Mouse (Mus musculus): Measurements from ENCODE around the gene Daam1. TPM values are rescaled to one million over a fixed set of nuclear protein-coding genes. Genes with fewer than 3 reads are reported as not detected.

The Daam1 gene
- polyA plus RNA-seq, 1 experiment from 2014 or later = 4.5 TPM

DNA sequence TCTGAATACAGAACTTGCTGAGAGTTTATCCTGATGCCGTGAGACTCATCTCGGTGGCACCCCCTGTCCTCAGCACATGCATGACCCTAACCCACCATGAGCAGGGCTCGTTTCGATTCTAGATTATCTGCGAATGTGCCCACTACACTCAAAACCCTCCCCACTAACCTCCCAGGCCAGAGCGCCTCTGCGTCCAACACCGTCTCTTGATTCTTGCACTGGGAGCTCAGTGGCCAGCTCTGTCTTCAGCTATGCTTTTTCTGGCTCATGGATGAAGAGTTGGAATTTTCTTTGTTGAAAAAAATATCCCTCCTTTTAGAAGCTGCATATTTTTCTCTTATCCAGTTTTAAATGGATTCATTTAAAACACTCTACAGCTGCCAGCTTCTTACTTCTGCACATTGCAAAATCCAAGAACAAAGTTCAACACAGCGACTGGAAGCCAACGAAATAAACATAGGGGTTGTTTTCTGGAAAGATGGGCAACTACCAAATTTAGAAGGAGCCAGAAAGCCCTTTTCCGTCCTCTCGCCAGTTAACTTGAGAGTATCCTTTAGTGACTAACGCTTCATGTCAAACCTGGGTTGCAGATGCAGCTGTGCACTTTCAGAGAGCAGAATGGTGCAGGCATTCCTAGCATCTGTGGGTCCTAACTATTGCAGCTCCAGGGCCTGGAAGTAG lies 74.9 kb downstream of the Daam1 start:
- no peak for TF ChIP-seq EP300 (IDR thresholded peaks at IDR 0.05; ENCODE audit: low read depth)
- no peak for TF ChIP-seq CTCF (IDR thresholded peaks at IDR 0.05; ENCODE audit: low read depth)
- DNase-seq (no peak), ATAC-seq (no peak)
- Histone ChIP-seq H3K9ac (replicated peaks) (0 out of 2 replicates have a peak overlapping the region, but pooled peaks have one; percentile 5), H3K4me3 (ENCODE audit: low read depth, low read length) (no peak overlapping the region), H3K4me1 (ENCODE audit: insufficient read depth) (peaks cover 27% of the 10 kb centered on the region), H3K27ac (ENCODE audit: low read depth) (peak overlapping the region; percentile 57), H3K9me3 (ENCODE audit: low read length) (no peaks in the 10 kb centered on the region), H3K4me2 (ENCODE audit: low read depth, low read length) (peak overlapping the region; percentile 3; the same call in 1 of the 2 replicates), H3K36me3 (replicated peaks; ENCODE audit: insufficient read depth, low read length) (peaks cover 6% of the 10 kb centered on the region; the same call in 1 of the 2 replicates), H3K27me3 (ENCODE audit: insufficient read depth, low read length) (no peaks in the 10 kb centered on the region)
- WGBS (ENCODE audit: insufficient replicate concordance) = 76% methylated on average over 13 of the region's 13 CpGs

DNA sequence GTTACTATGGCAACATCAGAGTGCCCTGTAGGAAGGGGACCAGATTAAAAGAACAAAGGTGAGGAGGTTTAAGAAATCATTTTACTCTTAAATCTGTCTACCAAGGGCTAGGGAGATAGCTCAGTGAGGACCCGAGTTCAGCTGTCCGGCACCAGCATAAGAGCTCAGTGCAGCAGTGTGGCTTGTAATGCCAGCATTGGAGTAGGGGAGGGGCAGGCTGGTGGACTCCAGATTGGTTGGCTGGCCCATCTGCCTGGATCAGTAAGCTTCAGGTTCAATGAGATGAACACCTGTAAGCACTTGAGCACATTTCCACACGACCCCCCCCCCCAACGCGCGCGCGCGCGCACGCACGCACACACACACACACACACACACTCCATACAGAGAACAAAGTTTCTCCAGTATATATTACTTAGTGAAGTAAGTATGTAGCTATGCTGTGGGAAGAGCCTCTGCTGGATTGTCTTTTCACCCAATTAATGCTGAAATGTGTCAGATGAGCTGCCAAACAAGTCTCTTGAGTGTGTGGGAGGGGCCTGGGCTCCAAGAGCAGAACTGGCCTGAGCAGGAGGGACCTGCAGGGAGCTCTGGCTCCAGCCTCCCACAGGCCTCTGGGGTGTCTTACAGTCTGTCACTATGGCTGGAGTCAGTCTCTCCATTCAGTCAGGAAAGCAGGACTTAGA lies 75.8 kb downstream of the Daam1 start:
- no peak overlapping the region for H3K4me2 ChIP-seq (ENCODE audit: low read depth, low read length)
- H3K4me3 ChIP-seq (ENCODE audit: low read depth, low read length) = no peak overlapping the region
- DNase-seq = no peak
- H3K9me3 ChIP-seq (ENCODE audit: low read length) = no peaks in the 10 kb centered on the region
- peaks cover 33% of the 10 kb centered on the region for H3K4me1 ChIP-seq (ENCODE audit: insufficient read depth)
- no peak for TF ChIP-seq CTCF (IDR thresholded peaks at IDR 0.05; ENCODE audit: low read depth)
- no peak for TF ChIP-seq EP300 (IDR thresholded peaks at IDR 0.05; ENCODE audit: low read depth)
- H3K27ac ChIP-seq (ENCODE audit: low read depth) = peak overlapping the region; percentile 57
- H3K9ac ChIP-seq (replicated peaks) = no peak overlapping the region
- 93% methylated on average over 12 of the region's 12 CpGs for WGBS (ENCODE audit: insufficient replicate concordance)
- H3K27me3 ChIP-seq (ENCODE audit: insufficient read depth, low read length) = no peaks in the 10 kb centered on the region
- ATAC-seq = peak; percentile 64
- H3K36me3 ChIP-seq (replicated peaks; ENCODE audit: insufficient read depth, low read length) = no peaks in the 10 kb centered on the region; the same call in 1 of the 2 replicates

DNA sequence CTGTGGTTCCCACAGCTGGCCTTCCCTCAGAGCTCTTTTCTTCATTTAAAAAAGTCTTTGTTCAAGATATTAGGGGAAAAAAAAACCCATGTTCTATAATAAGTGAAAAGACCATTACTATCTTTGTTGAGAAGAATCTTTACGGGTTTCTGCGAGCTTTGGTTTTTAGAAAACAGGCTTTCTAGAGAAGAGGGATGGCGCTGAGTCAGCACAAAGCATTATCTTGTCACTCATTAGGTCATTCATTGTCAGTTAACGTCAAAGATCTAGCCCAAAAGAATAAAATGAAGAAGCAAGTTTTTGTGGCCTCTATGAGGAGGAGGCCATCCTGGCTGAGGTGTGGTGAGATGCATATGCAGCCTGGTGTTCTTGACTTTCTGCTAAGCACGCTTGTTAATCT lies 78.1 kb downstream of the Daam1 start:
- 83% methylated on average over 5 of the region's 5 CpGs for WGBS (ENCODE audit: insufficient replicate concordance)
- no peaks in the 10 kb centered on the region for H3K36me3 ChIP-seq (replicated peaks; ENCODE audit: insufficient read depth, low read length)
- H3K4me2 ChIP-seq (ENCODE audit: low read depth, low read length) = no peak overlapping the region
- H3K4me3 ChIP-seq (ENCODE audit: low read depth, low read length) = no peak overlapping the region
- H3K9me3 ChIP-seq (ENCODE audit: low read length) = no peaks in the 10 kb centered on the region
- DNase-seq = no peak
- peak overlapping the region; percentile 48 for H3K27ac ChIP-seq (ENCODE audit: low read depth)
- H3K4me1 ChIP-seq (ENCODE audit: insufficient read depth) = peaks cover 38% of the 10 kb centered on the region
- no peaks in the 10 kb centered on the region for H3K27me3 ChIP-seq (ENCODE audit: insufficient read depth, low read length)
- TF ChIP-seq CTCF (IDR thresholded peaks at IDR 0.05; ENCODE audit: low read depth) = no peak
- TF ChIP-seq EP300 (IDR thresholded peaks at IDR 0.05; ENCODE audit: low read depth) = no peak
- H3K9ac ChIP-seq (replicated peaks) = no peak overlapping the region
- no peak for ATAC-seq

DNA sequence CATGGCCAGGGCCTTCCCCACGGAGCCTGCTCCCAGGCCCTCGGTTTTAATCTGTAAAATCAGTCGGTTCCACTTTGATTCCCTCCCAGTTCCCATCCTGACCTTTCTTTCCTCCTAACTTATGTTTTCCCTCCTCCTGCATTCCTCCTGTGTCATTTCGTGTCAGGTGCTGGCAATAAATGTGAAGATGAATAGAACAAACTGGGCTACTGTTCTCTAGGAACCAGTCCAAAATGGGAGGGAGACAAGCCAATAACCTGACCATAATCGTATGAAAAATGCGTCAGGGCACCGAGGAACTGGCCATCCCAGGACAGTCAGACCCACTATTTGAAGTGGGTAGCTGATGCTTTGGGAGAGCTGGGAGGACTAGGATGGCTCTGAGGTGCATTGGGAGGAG lies 79.4 kb downstream of the Daam1 start:
- Histone ChIP-seq H3K4me3 (ENCODE audit: low read depth, low read length) (no peak overlapping the region), H3K4me1 (ENCODE audit: insufficient read depth) (peaks cover 28% of the 10 kb centered on the region), H3K9ac (replicated peaks) (no peak overlapping the region), H3K27me3 (ENCODE audit: insufficient read depth, low read length) (no peaks in the 10 kb centered on the region), H3K27ac (ENCODE audit: low read depth) (no peak overlapping the region), H3K9me3 (ENCODE audit: low read length) (no peaks in the 10 kb centered on the region), H3K36me3 (replicated peaks; ENCODE audit: insufficient read depth, low read length) (no peaks in the 10 kb centered on the region), H3K4me2 (ENCODE audit: low read depth, low read length) (no peak overlapping the region)
- ATAC-seq = no peak
- DNase-seq = no peak
- no peak for TF ChIP-seq CTCF (IDR thresholded peaks at IDR 0.05; ENCODE audit: low read depth)
- TF ChIP-seq EP300 (IDR thresholded peaks at IDR 0.05; ENCODE audit: low read depth) = no peak
- 77% methylated on average over 7 of the region's 7 CpGs for WGBS (ENCODE audit: insufficient replicate concordance)

DNA sequence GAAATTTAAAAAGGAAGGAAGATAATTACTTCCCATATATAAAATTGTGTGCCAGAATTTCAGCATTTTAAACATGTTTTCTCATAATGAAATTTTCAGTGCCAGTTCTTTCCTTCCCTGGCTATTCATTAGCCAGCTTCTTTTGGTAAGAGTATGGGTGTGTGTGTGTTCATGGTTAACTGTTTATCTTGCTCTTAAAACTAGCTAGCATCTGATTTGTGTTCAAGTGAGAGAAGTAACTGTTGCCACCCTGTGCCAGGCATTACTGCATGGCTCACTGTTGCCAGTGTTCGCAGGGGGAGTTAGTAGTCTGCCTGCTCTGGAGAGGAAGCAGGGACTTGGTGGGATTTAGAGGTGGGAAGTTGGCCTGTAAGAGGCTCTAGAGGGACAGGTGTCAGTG lies 81.4 kb downstream of the Daam1 start:
- Histone ChIP-seq H3K27ac (ENCODE audit: low read depth) (peak overlapping the region; percentile 30), H3K4me1 (ENCODE audit: insufficient read depth) (peaks cover 19% of the 10 kb centered on the region), H3K27me3 (ENCODE audit: insufficient read depth, low read length) (no peaks in the 10 kb centered on the region), H3K4me3 (ENCODE audit: low read depth, low read length) (no peak overlapping the region), H3K9me3 (ENCODE audit: low read length) (no peaks in the 10 kb centered on the region), H3K4me2 (ENCODE audit: low read depth, low read length) (peak overlapping the region; percentile 31; the same call in 1 of the 2 replicates), H3K9ac (replicated peaks) (peak overlapping the region; percentile 37; the same call in 1 of the 2 replicates), H3K36me3 (replicated peaks; ENCODE audit: insufficient read depth, low read length) (peaks cover 16% of the 10 kb centered on the region; the same call in 1 of the 2 replicates)
- DNase-seq (no peak), ATAC-seq (no peak)
- TF ChIP-seq CTCF (IDR thresholded peaks at IDR 0.05; ENCODE audit: low read depth) (no peak), EP300 (IDR thresholded peaks at IDR 0.05; ENCODE audit: low read depth) (no peak)
- 62% methylated on average over 1 of the region's 1 CpGs for WGBS (ENCODE audit: insufficient replicate concordance)

DNA sequence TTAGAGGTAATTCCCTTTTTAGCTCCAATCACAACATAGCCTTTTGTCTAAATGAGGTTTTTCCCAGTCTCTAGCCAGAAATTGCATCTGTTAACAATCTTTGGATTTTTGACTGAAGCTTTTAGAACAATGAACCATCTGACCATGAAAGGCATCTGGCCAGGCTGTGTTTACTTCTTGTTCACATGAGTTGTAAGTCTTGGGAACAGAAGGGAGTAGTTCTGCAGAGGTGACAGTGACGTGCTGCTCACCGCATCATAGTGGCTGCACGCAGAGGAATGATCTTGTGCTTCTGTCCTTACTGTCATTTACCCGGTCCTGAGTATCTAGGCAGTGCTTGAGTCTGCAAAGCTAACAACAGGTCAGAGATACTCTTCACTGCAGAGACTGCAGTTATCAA lies 88.3 kb downstream of the Daam1 start:
- no peak for ATAC-seq
- no peak overlapping the region for H3K27ac ChIP-seq (ENCODE audit: low read depth)
- no peaks in the 10 kb centered on the region for H3K9me3 ChIP-seq (ENCODE audit: low read length)
- H3K4me2 ChIP-seq (ENCODE audit: low read depth, low read length) = no peak overlapping the region
- H3K4me3 ChIP-seq (ENCODE audit: low read depth, low read length) = no peak overlapping the region
- no peaks in the 10 kb centered on the region for H3K27me3 ChIP-seq (ENCODE audit: insufficient read depth, low read length)
- H3K4me1 ChIP-seq (ENCODE audit: insufficient read depth) = no peaks in the 10 kb centered on the region
- no peak for DNase-seq
- 71% methylated on average over 4 of the region's 4 CpGs for WGBS (ENCODE audit: insufficient replicate concordance)
- peaks cover 23% of the 10 kb centered on the region for H3K36me3 ChIP-seq (replicated peaks; ENCODE audit: insufficient read depth, low read length)
- H3K9ac ChIP-seq (replicated peaks) = no peak overlapping the region
- TF ChIP-seq EP300 (IDR thresholded peaks at IDR 0.05; ENCODE audit: low read depth) (no peak), CTCF (IDR thresholded peaks at IDR 0.05; ENCODE audit: low read depth) (no peak)

Measured in liver, postnatal 0 days (tissue).